Mouse (Mus musculus): ENCODE results near the gene Erich3.

GRCm38 (mm10) chr3:154692572-154692922 is 28.9 kb downstream of the Erich3 start:
- TF ChIP-seq HCFC1 (IDR thresholded peaks at IDR 0.05; ENCODE audit: low read depth, low read length) (no peak), EP300 (IDR thresholded peaks at IDR 0.05; ENCODE audit: low read depth in 1 of 2, low read length in 2 of 2) (no peak), CTCF (IDR thresholded peaks at IDR 0.05 in 2 of 3, conservative IDR thresholded peaks at IDR 0.05 in 1 of 3; ENCODE audit: control insufficient read depth in 1 of 3, insufficient read depth in 1 of 3, low read depth in 2 of 3, low read length in 3 of 3, poor library complexity in 1 of 3, severe bottlenecking in 1 of 3) (no peak), E2F4 (IDR thresholded peaks at IDR 0.05; ENCODE audit: borderline replicate concordance, low read depth, low read length) (no peak), RCOR1 (IDR thresholded peaks at IDR 0.05; ENCODE audit: low read depth, low read length) (no peak), TAL1 (IDR thresholded peaks at IDR 0.05; ENCODE audit: low read length) (no peak), SMC3 (IDR thresholded peaks at IDR 0.05; ENCODE audit: low read depth, low read length) (no peak), ZC3H11A (IDR thresholded peaks at IDR 0.05; ENCODE audit: low read depth, low read length) (no peak), POLR2A (IDR thresholded peaks at IDR 0.05; ENCODE audit: control insufficient read depth in 1 of 2, insufficient read depth in 1 of 2, low read depth in 1 of 2, low read length in 2 of 2, poor library complexity in 1 of 2) (no peak)

Measured in MEL (cell line).